Mouse (Mus musculus) heart, postnatal 0 days (tissue): ENCODE measurements around the gene Gm26602.

Source experiments
- CTCF ChIP-seq: IDR thresholded peaks from 2 replicates; pipeline ENCODE4 v1.5.1; 2016; ENCODE audit warnings: antibody characterized with exemption, control low read depth, low read depth
- EP300 ChIP-seq: IDR thresholded peaks from 2 replicates; pipeline ENCODE4 v1.6.1; 2016; ENCODE audit warnings: antibody characterized with exemption, low read depth

DNA sequence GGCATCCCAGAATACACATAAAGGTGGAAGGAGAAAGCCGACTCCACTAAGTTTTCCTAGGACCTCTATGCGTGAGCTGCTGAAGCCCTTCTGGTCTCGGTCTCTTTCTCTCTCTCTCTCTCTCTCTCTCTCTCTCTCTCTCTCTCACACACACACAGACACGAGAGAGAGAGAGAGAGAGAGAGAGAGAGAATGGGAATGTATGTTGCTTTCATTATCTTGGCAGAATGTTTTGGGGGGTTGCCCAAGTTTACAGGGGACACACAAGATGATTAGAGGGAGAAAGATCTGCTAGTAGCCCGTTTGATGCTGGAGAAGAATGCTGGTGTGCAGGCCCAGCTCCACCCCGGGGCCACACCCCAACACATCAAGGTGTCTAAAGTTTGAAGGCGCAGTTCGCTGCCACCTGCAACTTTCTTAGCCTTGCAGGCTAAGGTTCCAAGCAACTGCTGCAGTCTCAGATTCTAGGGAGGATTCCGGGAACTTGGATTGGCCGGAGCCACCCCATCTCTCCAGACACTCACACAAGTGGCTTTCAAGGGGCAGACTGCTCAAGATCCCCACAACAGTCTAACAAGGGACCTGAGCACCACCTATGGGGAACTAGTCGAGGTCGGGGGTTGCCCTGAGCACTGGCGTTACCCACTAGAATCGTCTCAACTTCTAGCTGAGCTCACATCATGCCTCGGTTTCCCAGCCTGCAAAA is 15.3 kb downstream of the Gm26602 start:
- TF ChIP-seq CTCF (no peak), EP300 (no peak)
